Mouse (Mus musculus): ENCODE measurements at regions not wholly inside any gene's neighbourhood (a gene's known extent, or its start where the extent isn't known, plus 50 kb on each side); places are given as distances from the start of the nearest gene placed in this dataset.

DNA sequence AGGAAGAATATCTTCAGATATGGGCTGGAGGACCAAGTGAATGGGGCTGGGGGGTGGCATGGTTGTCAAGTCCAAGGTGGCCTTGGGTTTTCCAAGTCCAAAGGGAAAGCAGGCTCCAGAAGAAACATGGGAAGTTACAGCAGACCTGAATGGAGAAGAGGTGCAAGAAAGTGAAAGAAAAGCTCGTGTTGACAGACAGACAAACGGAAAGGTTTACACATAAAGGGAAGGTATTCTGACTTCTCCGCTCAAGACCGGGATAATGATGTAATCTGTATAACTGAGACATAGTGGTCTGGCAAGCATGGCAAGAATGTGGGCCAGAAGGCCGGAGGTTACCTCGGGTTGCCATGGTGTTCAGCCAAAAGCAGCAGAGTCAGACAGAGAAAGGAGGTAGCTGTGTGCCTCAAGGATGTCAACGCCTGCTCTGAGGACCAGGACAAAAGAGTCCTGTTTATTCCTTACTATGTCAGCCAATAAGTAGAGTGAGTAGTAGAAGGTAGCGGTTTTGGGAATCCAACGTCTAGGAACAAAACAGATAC lies 50.8 kb upstream of the Elk3 start:
- no peak for DNase-seq (ENCODE audit: low spot score in 2 of 2)

DNA sequence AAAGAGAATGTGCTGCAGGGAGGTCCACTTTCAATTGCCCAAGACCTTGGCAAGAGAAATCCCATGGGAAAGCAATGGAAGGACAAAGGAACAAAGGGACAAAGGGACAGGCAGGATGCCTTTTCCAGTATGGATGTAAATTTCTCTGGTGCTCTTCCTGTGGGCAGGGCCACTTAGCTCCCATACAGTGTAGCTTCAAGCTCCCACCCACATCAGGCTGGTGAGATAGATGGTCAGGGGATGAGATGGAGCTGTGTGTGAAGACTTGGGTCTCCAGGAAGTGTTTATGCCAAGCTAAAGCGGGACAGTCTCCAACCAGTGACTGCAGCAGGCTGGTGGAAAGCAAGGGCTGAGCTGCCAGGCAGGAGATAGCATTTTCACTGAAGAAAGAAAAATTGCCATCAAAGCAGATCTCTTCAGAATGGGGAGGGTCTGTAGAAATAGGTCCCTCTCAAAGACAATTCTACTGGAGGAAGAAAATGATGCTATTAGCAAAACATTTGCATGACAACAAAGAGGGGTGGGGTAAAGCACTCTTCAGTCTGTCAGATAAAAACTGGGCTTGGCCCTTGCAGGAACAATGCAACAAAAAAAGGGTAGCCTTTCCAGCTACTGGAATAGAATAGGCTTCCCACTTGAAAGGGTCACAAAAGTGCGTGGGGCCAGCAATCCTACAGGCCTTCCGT lies 53.3 kb upstream of the Elk3 start:
- no peak for DNase-seq (ENCODE audit: low spot score in 2 of 2)

DNA sequence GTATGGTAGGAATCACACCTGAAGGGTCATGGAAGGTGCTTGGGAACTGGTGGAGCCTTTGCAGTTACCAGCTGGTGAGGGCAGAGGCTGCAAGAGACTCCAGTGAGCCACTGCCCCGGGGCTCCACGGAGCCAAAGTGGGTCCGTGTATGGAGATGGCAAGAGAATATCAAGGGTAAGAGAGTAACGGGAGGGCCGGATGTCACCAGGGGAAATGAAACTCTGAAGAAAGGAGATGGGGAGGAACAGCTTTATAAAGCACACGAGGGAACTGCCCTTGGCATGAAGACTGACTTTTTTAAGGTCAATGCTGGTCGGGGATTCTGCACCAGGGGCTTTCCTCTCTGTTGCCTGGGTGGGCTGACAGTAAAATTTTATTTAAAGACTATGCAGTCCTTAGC lies 53.9 kb upstream of the Elk3 start:
- no peak for DNase-seq (ENCODE audit: low spot score in 2 of 2)

DNA sequence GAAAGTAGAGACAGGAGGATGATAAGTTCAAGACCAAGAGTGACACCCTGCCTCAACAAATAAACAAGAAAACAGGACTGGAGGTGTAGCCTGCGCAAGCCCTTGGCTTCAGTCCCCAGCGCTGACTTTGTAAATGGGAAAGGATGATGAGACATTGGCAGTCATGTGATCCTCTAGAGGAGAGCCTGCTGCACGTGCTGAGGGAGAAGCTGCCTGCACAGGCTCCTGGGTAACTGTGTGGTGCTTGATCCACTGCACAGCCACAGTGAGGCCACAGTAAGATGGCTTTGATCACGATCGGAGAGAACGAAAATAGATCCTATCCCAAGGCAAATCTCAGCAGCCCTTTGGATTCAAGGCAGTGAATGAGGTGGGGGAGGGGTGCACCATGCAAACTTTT lies 54.4 kb upstream of the Elk3 start:
- DNase-seq (ENCODE audit: low spot score in 2 of 2): no peak

DNA sequence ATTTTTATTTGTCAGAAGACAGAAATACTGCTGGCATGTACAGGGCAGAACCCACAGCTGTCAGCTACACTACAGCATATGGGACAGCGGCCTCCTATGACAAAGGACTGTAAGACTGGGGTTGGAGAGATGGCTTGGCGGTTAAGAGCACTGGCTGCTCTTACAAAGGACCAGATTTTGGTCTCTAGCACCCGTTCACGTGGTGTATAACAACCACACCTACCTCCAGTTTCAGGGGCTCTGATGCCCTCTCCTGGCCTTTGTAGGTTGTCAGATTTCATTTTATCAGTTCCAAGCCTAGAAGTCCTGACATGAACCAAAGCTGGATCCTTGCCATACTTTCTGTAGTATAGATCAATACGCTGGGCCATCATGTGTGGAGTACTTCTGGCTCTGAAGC lies 54.9 kb upstream of the Elk3 start:
- DNase-seq (ENCODE audit: low spot score in 2 of 2): no peak

DNA sequence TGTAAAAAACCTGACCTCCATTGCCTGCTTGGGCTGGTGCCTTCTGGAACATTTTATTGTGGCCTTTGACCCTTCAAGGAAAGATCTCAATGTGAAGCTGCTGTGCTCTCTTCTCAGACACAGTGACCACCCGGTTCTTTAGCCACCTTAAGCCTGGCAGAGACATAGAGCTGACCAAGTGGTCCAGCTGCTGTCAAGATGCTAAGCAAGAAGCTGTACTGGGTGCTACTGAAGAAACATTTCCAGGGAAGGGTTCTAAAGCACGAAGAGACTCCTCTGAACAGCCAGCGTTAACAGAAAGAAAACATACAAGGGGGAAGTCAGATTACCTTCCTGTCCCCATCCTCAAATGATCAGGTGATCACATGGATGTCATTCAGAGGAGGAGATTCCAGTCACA lies 58.8 kb upstream of the Elk3 start:
- no peak for DNase-seq (ENCODE audit: low spot score in 2 of 2)

DNA sequence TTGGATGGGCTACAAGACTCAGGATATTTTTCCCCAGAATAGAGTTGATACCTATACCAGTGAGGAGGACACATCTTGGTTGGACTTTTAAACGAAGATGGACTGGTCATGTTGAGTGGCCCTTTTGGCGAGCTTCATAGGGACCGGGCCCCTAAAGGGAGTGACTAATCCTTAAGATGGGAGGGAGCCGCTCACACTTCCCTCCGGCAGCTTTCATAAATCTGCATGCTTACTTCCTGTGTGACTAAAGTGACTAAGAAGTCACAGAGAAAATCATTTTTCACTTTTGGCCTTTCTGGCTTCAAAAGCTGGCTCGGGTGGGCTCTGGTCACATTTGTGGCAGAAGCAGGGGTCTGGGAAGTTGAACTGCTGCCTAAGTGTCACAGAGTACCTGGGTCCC lies 59.4 kb upstream of the Elk3 start:
- no peak for DNase-seq (ENCODE audit: low spot score in 2 of 2)

DNA sequence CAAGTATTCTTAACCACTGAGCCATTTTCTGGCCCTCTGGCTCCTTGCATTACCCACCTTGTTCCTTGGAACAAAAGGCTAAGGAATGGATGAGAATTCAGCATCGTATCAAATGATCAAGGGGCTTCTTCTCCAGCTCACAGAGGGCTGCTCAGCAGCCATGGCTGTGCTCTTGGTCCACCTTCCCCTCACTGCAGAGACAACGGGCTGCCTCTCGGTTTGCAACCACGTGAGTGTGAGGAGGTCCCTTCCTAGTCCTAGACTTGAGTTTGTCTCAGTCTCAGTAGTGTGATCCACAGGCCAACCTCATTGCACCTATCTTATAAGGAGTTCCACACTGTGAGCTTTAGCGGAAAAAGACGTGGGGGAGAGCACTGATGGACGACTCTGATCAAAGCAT lies 61.3 kb upstream of the Elk3 start:
- DNase-seq (ENCODE audit: low spot score in 2 of 2): no peak

DNA sequence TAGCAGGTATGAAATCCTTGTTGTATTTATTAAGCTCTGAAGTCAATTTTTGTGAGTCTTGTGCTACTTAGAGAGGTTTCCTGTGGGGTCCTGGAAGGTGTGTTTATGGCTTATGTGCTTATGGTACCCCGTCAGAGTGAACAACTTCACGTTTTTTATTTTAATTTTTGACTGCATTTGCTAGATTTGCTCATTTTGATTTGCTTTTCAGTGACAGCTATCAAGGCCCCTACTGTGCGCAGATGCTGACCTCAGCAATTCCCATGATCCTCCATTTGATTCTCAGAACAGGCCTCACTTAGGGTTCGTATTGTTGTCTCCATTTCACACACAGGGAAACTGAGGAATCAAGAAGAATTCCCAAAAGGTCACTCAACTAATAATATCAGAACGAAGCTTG lies 62.3 kb upstream of the Elk3 start:
- no peak for DNase-seq (ENCODE audit: low spot score in 2 of 2)

DNA sequence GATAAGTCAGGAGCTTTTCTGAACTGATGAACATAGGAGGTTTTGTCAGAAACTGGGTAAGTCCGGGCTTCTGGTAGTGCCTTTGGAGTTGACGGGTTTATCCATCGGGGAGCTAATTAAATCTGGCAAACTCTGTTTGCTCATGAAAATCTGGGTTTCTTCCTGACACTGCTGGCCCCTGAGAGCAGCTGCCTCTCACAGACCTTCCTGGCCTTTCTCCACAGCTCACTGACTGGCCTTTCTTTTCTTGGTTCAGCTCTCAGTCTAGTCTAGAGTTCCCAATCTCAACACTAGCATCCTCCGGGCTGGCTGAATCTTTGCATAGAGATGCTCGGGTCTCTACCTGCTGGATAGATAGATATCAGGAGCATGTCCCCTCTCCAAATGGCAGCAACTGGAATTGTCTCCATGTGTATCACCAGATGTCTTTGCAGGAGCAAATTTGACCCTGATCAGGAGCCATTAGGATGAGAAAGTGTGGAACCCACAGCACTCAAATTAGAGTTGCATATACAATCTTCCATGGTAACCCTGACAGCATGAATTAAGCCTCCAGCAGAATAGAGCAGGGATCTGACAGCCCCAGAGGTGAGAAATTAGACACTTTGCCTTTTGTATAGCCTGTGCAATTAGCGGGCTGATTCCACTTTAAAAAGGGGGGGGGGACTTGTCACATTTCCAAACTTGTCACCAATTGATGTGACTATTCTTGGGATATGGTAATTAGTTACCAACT lies 63.2 kb upstream of the Elk3 start:
- no peak for DNase-seq (ENCODE audit: low spot score in 2 of 2)

DNA sequence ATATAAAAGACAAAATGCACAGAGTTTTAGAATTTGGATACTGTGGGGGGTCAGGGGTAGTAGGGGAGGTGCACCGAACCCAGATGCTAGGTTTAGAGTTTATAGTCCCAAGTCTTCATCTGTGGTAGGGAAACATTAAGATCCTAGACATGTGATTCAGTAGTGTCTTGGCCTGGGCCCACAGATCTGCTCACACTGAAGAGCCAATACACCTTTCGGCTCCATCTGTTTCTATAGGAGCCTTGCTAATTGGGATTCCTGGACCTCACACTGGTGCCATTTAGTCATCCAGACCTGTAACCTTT lies 63.7 kb upstream of the Elk3 start:
- DNase-seq (ENCODE audit: low spot score in 2 of 2): no peak

DNA sequence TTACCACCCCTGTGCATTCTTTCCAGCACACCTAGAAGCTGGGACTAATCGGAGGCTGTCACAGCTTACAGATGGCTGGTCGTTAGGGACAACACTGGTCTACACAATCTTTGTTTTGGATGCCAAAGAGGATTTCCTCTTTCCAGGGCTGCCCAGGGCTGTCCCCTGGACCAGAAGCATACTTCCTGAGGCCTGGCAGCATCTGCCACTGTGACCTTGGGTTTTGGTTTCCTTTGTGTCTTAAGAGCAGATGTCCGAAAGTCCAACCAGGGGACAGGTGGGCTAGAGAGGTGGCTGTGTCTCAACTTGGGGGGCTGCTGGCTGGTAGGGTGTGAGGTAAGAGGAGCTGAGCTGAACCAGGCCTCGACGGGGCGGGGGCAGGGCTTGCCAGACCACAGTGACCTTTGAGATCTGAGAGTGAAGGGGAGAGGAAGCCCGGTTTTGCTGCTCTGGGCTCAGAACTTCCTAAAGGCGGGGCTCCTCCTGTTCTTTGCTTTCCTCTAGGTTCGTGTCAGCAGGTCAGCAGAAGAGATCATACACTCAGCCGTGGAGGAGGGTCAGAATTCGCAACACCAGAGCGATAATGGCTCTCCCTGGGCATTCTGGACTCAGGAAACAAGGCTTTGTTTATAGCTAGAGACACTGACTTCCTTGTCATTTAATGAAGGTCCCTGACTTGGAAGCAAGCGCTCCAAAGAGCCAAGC lies 64.2 kb upstream of the Elk3 start:
- peak in 1 of 2 experiments; percentile 18 for DNase-seq (ENCODE audit: low spot score in 2 of 2)

DNA sequence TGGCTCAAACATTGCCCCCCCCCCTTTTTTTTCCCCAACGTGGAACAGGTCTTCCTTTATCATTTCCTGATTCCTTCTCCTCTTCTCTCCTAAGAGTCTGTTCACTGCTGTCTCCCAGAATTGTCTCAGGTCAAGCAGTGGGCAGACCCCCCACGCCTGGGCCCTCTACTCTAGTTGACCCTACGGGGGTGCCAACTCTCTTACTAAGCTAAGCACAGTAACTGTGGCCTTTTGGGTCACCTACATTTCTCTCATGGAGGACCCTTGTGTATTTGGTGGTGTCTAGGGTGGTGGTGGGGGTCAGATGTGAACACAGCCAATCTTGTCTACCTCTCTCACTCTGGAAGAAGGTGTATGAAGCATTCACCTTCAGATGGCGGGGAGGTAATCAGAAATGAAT lies 64.8 kb upstream of the Elk3 start:
- no peak for DNase-seq (ENCODE audit: low spot score in 2 of 2)

DNA sequence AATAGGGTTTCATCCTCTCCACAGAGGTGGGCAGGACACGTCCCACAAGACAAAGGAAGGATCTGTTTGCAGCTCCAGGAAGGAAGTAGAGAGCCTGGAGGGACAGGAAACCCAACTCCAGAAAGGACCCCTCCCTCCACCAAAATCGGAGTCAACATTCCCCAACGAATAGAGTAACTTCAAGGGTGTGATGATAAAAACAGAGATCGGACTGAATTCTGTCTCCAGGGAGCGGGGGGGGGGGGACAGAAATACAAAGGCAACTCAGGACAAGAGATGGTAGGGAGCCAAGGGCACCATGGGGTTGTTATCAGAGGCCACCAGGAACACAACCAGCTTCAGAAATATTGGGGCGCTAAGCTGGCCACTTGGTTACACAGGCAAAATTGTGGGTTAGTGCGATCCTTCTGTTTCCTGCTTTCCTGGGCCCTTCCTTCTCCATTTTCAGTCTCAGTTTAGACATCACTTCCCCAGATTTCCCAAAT lies 65.6 kb upstream of the Elk3 start:
- no peak for DNase-seq (ENCODE audit: low spot score in 2 of 2)

DNA sequence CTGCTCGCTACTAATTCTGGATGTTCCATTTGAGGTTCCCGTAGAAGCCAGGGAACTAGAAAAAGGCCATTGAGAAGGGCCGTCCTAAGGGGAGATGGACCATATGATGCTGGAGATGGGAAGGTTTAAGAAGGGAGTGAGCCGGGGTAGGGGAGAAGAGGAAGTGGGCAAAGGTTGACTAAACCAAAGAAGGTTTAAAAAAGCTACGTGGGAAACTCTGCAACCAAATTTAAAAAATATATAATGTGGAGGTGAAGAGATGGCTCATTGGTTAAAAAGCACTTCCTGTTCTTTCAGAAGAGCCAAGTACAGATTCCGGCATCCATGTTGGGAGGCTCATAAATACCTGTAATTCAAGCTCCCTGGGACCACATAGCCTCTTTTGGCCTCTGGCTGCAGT lies 63.9 kb upstream of the Lta4h start:
- DNase-seq (ENCODE audit: low spot score in 2 of 2): no peak

DNA sequence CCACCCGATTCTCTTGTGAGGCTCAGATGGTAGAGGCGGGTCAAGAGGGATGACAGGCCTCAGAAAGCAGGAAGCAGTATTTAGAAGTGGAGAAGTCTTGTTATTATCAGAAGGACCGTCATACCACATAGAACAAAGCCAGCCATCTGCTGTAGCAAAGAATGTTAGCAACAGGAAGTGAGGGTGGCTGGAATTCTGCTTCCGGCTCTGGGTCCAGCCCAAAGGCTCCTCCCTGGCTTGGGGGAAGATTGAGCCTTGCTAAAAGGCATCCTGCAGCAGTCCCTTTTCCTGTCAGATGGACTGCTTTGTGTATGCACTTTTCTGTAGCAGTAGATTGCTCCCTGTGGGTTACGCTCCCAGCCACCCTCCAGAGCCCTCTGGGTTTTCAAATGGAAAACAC lies 61.9 kb upstream of the Lta4h start:
- DNase-seq (ENCODE audit: low spot score in 2 of 2): peak in 1 of 2 experiments; percentile 12

DNA sequence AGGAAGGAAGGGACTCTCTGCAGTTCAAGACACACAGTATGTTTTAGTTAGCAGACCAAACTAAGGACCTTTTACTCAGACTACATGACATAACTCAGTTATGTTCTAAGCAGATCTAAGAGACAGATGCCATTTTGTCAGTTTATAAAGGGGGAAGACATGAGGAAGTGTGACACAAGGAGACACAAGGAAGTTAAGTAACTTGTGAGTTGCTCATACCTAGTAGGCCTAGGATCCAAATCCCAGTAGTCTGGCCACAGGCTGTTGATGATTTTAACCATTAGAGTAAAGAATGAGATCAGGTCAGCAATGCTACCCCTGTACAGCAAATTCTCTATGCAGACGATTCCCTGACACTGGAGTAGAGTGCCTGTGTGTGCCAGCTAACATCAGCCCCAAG lies 59.3 kb upstream of the Lta4h start:
- DNase-seq (ENCODE audit: low spot score in 2 of 2): no peak

DNA sequence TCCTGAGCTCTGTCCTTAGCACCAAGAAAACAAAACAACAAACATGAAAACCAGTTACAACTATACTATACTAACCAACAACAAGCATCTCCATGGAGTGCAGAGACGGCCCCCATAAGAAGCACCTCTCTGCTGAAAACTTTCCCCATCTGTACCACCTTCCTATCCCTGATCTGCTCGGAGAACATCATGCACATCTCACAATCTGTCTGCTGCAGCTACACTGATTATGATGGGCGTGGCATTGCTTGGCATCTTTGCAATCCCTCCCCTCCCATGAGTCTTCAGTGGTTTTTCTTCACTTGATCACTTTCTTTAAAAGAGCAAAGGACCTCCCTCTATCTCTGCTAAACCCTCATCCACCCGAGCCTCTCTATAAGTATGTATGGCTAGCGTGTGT lies 55.5 kb upstream of the Lta4h start:
- DNase-seq (ENCODE audit: low spot score in 2 of 2): no peak

DNA sequence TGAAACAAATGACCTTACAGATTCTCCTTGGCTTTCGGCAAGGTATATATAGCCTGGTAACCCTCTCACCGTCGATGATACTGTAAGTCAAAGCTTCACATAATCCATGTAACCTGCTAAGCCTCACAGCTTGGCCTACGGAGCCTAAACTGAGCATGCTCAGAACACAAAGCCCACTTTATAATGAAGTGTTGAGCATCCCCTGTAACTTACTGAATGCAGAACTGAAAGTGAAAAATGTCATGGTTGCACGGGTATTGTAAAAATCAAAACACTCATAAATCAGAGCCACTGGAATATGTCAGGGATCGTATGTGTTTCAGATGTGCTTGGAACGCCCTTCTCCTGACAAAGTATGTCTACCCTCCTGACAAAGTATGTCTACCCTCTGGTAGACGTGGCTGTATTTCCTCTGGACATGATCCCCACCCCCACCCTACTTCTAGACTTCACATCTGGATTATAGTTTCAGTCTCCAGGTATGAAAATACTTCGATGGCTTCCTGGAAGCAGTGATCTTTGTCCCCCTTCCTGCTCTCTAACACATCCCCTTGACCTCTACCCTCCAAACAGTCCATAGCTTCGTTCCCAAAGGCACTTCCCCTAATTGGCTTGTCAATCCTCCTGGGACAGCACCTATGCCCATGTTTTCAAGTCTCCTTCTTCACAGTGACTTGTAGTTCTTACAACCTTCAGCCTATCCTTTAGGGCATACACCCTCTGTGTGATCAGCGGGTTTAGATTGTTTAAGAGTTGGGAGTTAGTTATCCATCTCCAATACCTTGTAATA lies 54.5 kb upstream of the Lta4h start:
- DNase-seq (ENCODE audit: low spot score in 2 of 2): no peak

DNA sequence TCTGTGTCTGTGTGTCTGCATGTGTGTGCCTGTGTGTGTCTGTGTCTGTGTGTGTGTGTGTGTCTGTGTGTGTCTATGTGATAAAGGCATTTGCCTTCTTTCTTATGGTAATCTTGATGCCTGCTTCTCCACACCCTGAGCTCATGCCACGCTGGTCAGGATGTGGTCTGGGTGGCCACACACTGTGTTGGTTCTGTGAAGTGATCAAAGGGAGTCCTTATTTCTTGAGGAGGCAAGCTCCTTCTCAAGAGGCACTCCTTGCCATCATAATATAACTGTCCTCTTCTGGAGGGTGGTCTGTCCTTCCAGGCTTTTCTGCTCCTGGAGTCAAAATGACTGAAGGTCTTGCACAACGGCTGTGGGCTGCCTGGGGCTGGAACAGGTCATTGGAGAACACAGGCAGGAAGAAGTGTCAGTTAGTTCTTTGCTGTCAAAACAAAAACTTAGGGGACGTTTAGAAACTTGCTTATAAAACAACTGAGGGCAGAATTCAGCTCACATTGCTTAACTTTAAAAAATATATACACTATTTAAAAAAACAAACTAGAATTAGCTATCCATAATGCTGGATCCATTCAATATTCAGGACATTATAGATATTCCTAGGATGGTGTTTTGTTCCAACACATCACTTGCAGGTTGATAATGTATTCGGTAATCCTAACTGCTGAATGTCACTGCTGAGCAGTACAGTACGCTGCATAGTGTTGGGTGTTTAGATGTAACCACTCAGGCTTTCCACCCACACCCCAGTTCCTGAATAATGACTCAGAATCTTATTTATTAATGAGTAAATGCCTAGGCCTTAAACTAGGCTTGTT lies 50.3 kb upstream of the Lta4h start:
- no peak for DNase-seq (ENCODE audit: low spot score in 2 of 2)

Data from gastrocnemius, postnatal 4 days (tissue).